Mouse (Mus musculus) frontal cortex, adult (tissue): ENCODE measurements around the gene Hmgb1.

Source experiments
- ATAC-seq: cut with Nextera tagmentation; 2 replicates; pipeline ENCODE4 v1.9.2; 2017; ENCODE audit warnings: mild to moderate bottlenecking, moderate library complexity, mixed read lengths; ENCODE audit not compliant: low TSS enrichment

Gene Hmgb1

GRCm38 (mm10) chr5:149184104-149184843 lies at the start of gene Hmgb1, which contains the start of gene Uspl1:
Gene Hmgb1, minus strand, starts transcription at chr5:149184489.
Gene Uspl1, plus strand, starts transcription at chr5:149184350.
- peak; percentile 94 for ATAC-seq

GRCm38 (mm10) chr5:149229619-149230339 lies 45.5 kb upstream of the Hmgb1 start:
- ATAC-seq = no peak

GRCm38 (mm10) chr5:149228700-149229618 lies 44.7 kb upstream of the Hmgb1 start:
- ATAC-seq = peak; percentile 98

GRCm38 (mm10) chr5:149224666-149225065 lies 40.4 kb upstream of the Hmgb1 start:
- ATAC-seq = no peak

GRCm38 (mm10) chr5:149221355-149221754 lies 37.1 kb upstream of the Hmgb1 start:
- ATAC-seq = no peak

GRCm38 (mm10) chr5:149219493-149219892 lies 35.2 kb upstream of the Hmgb1 start:
- no peak for ATAC-seq

GRCm38 (mm10) chr5:149217524-149218357 lies 33.5 kb upstream of the Hmgb1 start:
- no peak for ATAC-seq

GRCm38 (mm10) chr5:149215540-149215939 lies 31.3 kb upstream of the Hmgb1 start:
- no peak for ATAC-seq

GRCm38 (mm10) chr5:149212806-149213205 lies 28.5 kb upstream of the Hmgb1 start:
- no peak for ATAC-seq

GRCm38 (mm10) chr5:149211041-149211440 lies 26.8 kb upstream of the Hmgb1 start:
- ATAC-seq = no peak

- ATAC-seq = no peak
Observed at GRCm38 (mm10) chr5:149209328-149209727, 25.0 kb upstream of the Hmgb1 start.

- ATAC-seq = no peak
Observed at GRCm38 (mm10) chr5:149208776-149209175, 24.5 kb upstream of the Hmgb1 start.

GRCm38 (mm10) chr5:149207661-149208060 lies 23.4 kb upstream of the Hmgb1 start:
- no peak; the same call in 1 of the 2 replicates for ATAC-seq

- no peak for ATAC-seq
Observed at GRCm38 (mm10) chr5:149206286-149206685, 22.0 kb upstream of the Hmgb1 start.

- peak; percentile 33; the same call in 1 of the 2 replicates for ATAC-seq
Observed at GRCm38 (mm10) chr5:149205265-149205664, 21.0 kb upstream of the Hmgb1 start.

GRCm38 (mm10) chr5:149204822-149205221 lies 20.5 kb upstream of the Hmgb1 start:
- no peak for ATAC-seq

- no peak for ATAC-seq
Observed at GRCm38 (mm10) chr5:149203796-149204375, 19.6 kb upstream of the Hmgb1 start.

GRCm38 (mm10) chr5:149202941-149203340 lies 18.7 kb upstream of the Hmgb1 start:
- ATAC-seq = no peak

GRCm38 (mm10) chr5:149198782-149199181 lies 14.5 kb upstream of the Hmgb1 start:
- no peak for ATAC-seq

GRCm38 (mm10) chr5:149196611-149197010 lies 12.3 kb upstream of the Hmgb1 start:
- ATAC-seq = no peak

GRCm38 (mm10) chr5:149190160-149190559 lies 5.9 kb upstream of the Hmgb1 start:
- no peak for ATAC-seq
